Comparison of ENCODE assay signal across 12 mouse cellular contexts in the genomic region with DNA sequence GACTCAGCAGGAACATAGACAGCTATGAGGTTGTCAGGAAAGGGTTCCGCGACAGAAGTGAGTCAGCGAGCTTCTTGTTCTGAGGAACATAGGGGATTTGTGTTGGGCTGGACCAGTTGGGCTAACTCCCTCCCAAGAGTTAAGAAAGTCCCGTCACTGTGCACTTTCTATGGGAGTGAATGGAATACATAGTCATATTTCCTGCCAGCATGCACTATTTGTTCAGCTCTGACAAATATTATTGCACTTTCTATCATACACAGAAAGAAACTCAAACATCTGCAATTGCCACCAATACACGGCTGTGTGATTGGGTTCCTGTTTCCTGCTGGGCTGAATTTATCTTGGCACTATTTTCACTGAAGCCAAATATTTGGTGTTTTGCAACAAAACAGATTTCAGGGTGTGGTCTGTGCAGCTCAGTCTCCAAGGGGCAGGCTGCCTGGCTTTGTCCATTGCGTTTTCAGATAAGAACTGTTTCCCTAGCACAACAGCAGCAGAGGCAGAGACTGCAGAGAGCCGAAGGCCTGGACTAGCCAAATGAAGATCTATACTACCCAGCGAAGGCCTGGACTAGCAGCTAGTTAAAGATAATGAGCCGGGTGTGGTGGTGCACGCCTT. TPM values are rescaled to one million over a fixed set of nuclear protein-coding genes. Genes with fewer than 3 reads are reported as not detected.
DNase-seq lines count a peak whose midpoint lies in the region; ATAC-seq lines count a peak whose summit lies in the region.
"Had no signal": no experiment of that assay in that cellular context is flagged by ENCODE, and none has a peak within 500 bp of the region (broad histone marks: within the 10 kb centered on the region; RNA-seq: fewer than 3 reads in every experiment).

No protein-coding gene starts in this region.

- peak; percentile 64 to 79 for DNase-seq in heart, adult 18-20 months
- no peak for DNase-seq in heart, embryonic 10.5 days (ENCODE audit: low spot score)
- peak; percentile 75 for DNase-seq in adipocyte (ENCODE audit: low spot score)
- peak; percentile 17 for DNase-seq in heart, postnatal 4 days
- DNase-seq in frontal cortex, adult 2 months (ENCODE audit: extremely low spot score in 1 of 2, low spot score in 1 of 2), result no peak
- no peak for DNase-seq in thymus, postnatal 36 days
- no peak for DNase-seq in cerebellum, postnatal 10 days
- DNase-seq: kidney, adult 11 months; left cerebral cortex, postnatal 4 days; right cerebral cortex, postnatal 25 days had no signal

- H3K9me3 ChIP-seq in heart, embryonic 10.5 days, result no peaks in the 10 kb centered on the region

- H3K4me1 ChIP-seq in heart, embryonic 10.5 days, result no peaks in the 10 kb centered on the region

- H3K27ac ChIP-seq in heart, embryonic 10.5 days, result no peak overlapping the region

- peak; percentile 72 for ATAC-seq in megakaryocyte, adult 5-6 weeks (ENCODE audit: poor library complexity, severe bottlenecking)

- H3K36me3 ChIP-seq in heart, embryonic 10.5 days, result no peaks in the 10 kb centered on the region

- H3K27me3 ChIP-seq in heart, embryonic 10.5 days (ENCODE audit: insufficient read depth, poor library complexity, severe bottlenecking), result peaks cover 1% of the 10 kb centered on the region; the same call in 1 of the 2 replicates

- no peak overlapping the region for H3K4me3 ChIP-seq in heart, embryonic 10.5 days

- WGBS in heart, embryonic 10.5 days, result 64% methylated on average over 10 of the region's 10 CpGs

RNA-seq across cellular contexts. Expression of gene Mia3, which starts 9.1 kb away (rescaled TPM):
- total RNA-seq in heart, adult 18-20 months (2021), result 100 to 1,000 TPM; 111 to 137 TPM
- polyA plus RNA-seq in heart, embryonic 10.5 days (2016; fragmentation: Nextera tagmentation; extraction: Ambion mirVana), result 83.4 and 89.1 TPM in 2 replicates
- total RNA-seq in heart, postnatal 4 days (2021), result 100 to 1,000 TPM; 108 to 113 TPM
- total RNA-seq in megakaryocyte, adult 5-6 weeks (2015), result 102 and 119 TPM in 2 replicates
- 134 and 164 TPM in 2 replicates for total RNA-seq in megakaryocyte, adult 5-6 weeks (2017)
- 121 and 124 TPM in 2 replicates for polyA plus RNA-seq in frontal cortex, adult 2 months (2012; rRNA removed)

RNA-seq across cellular contexts. Expression of gene Taf1a, which starts 10.3 kb away (rescaled TPM):
- total RNA-seq in heart, adult 18-20 months (2021), result 10 to 100 TPM; 19.5 to 22.6 TPM
- 14.7 and 18.0 TPM in 2 replicates for polyA plus RNA-seq in heart, embryonic 10.5 days (2016; fragmentation: Nextera tagmentation; extraction: Ambion mirVana)
- 1 to 10 TPM; 8.4 to 9.6 TPM for total RNA-seq in heart, postnatal 4 days (2021)
- 7.5 and 9.1 TPM in 2 replicates for total RNA-seq in megakaryocyte, adult 5-6 weeks (2015)
- total RNA-seq in megakaryocyte, adult 5-6 weeks (2017), result 9.4 and 11.0 TPM in 2 replicates
- 34.0 and 34.7 TPM in 2 replicates for polyA plus RNA-seq in frontal cortex, adult 2 months (2012; rRNA removed)

RNA-seq across cellular contexts. Expression of gene Hhipl2, which starts 39.6 kb away (rescaled TPM):
- total RNA-seq in heart, adult 18-20 months (2021), result not detected
- polyA plus RNA-seq in heart, embryonic 10.5 days (2016; fragmentation: Nextera tagmentation; extraction: Ambion mirVana), result 0.13 and 0.14 TPM in 2 replicates
- not detected for total RNA-seq in heart, postnatal 4 days (2021)
- total RNA-seq in megakaryocyte, adult 5-6 weeks (2015), result not detected in 2 replicates
- total RNA-seq in megakaryocyte, adult 5-6 weeks (2017), result 0.12 TPM in 1 of 2 replicates, not detected in the other
- 0.68 and 0.80 TPM in 2 replicates for polyA plus RNA-seq in frontal cortex, adult 2 months (2012; rRNA removed)
- total RNA-seq: monocyte, adult 5-6 weeks had no signal

Comparison
In these comparisons a context has a peak if more than half of its experiments do, and no peak if none do; other contexts are left out.
1. DNase-seq: peak in heart, adult 18-20 months (2 of 2), adipocyte (single experiment) and heart, postnatal 4 days (single experiment); none in heart, embryonic 10.5 days (single experiment), frontal cortex, adult 2 months (0 of 2), thymus, postnatal 36 days (0 of 2) and cerebellum, postnatal 10 days (0 of 2).